ENCODE assay signal across 16 mouse cellular contexts in genomic region chr16:3842989-3843388, GRCm38 (mm10). TPM values are rescaled to one million over a fixed set of nuclear protein-coding genes. Genes with fewer than 3 reads are reported as not detected.
DNase-seq lines count a peak whose midpoint lies in the region; ATAC-seq lines count a peak whose summit lies in the region.
"Had no signal": no experiment of that assay in that cellular context is flagged by ENCODE, and none has a peak within 500 bp of the region (broad histone marks: within the 10 kb centered on the region; RNA-seq: fewer than 3 reads in every experiment).

No protein-coding gene starts in this region.

- no peak for ATAC-seq in cerebellum, adult (ENCODE audit: insufficient number of reproducible peaks, low FRiP score, low TSS enrichment)
- ATAC-seq: forebrain, embryonic 13.5 days had no signal

- intact Hi-C loops in left cerebral cortex, postnatal 4 days (cut with DNase I) = no loop called here
- intact Hi-C loops in left cerebral cortex, postnatal 14 days (cut with DNase I) = no loop called here

- peak; percentile 13 for DNase-seq in left cerebral cortex, postnatal 4 days
- DNase-seq in left cerebral cortex, postnatal 14 days (ENCODE audit: low spot score in 2 of 2) = no peak
- peak; percentile 29 for DNase-seq in Muller cell, postnatal 12 days (ENCODE audit: inconsistent ontology term)
- DNase-seq in brain, adult 2 months (ENCODE audit: low read depth, low spot score) = peak; percentile 14
- peak; percentile 14 for DNase-seq in retina, embryonic 14.5 days (ENCODE audit: low spot score)
- no peak for DNase-seq in gastrocnemius, adult 8-10 months (ENCODE audit: low spot score in 2 of 2)
- DNase-seq: adrenal gland, postnatal 10 days; cerebellum, postnatal 14 days; gastrocnemius, adult 2 months; kidney, adult 11 months; kidney, postnatal 25 days had no signal

RNA-seq across cellular contexts. Expression of gene Zfp174, which starts 4.1 kb away (rescaled TPM):
- 1 to 10 TPM; 5.9 to 6.1 TPM for total RNA-seq in left cerebral cortex, postnatal 4 days (2021)
- 1 to 10 TPM; 4.8 to 4.9 TPM for total RNA-seq in left cerebral cortex, postnatal 14 days (2021)
- 1 to 10 TPM; 1.5 to 2.0 (median 1.7) TPM for total RNA-seq in gastrocnemius, adult 8-10 months (2022)

RNA-seq across cellular contexts. Expression of gene Olfr15, which starts 12.3 kb away (rescaled TPM):
- total RNA-seq in left cerebral cortex, postnatal 4 days (2021) = not detected
- not detected for total RNA-seq in left cerebral cortex, postnatal 14 days (2021)
- total RNA-seq in gastrocnemius, adult 8-10 months (2022) = not detected
- total RNA-seq: adrenal gland, postnatal 10 days; gastrocnemius, adult 2 months; hematopoietic stem cell, adult 5-6 weeks; layer of hippocampus, postnatal 14 days; left cerebral cortex, postnatal 36 days had no signal

RNA-seq across cellular contexts. Expression of gene Naa60, which starts 29.2 kb away (rescaled TPM):
- 10 to 100 TPM; 97.5 to 98.2 TPM for total RNA-seq in left cerebral cortex, postnatal 4 days (2021)
- total RNA-seq in left cerebral cortex, postnatal 14 days (2021) = 100 to 1,000 TPM; 146 to 151 TPM
- total RNA-seq in gastrocnemius, adult 8-10 months (2022) = 10 to 100 TPM; 35.2 to 54.2 (median 42.0) TPM

RNA-seq across cellular contexts. Expression of gene Zfp597, which starts 41.4 kb away (rescaled TPM):
- total RNA-seq in left cerebral cortex, postnatal 4 days (2021) = 10 to 100 TPM; 32.6 to 34.9 TPM
- total RNA-seq in left cerebral cortex, postnatal 14 days (2021) = 10 to 100 TPM; 25.6 to 31.9 TPM
- total RNA-seq in gastrocnemius, adult 8-10 months (2022) = 1 to 10 TPM; 6.5 to 9.3 (median 7.1) TPM

RNA-seq across cellular contexts. Expression of gene Gm20695, which starts 41.5 kb away (rescaled TPM):
- total RNA-seq in left cerebral cortex, postnatal 4 days (2021) = 1 to 10 TPM in 1 of 2 experiments, under 1 TPM in 1; 0.64 to 1.3 TPM
- under 1 TPM; 0.44 to 0.55 TPM for total RNA-seq in left cerebral cortex, postnatal 14 days (2021)
- total RNA-seq in gastrocnemius, adult 8-10 months (2022) = under 1 TPM in 1 of 4 experiments, not detected in 3; 0.65 TPM
- total RNA-seq: hematopoietic stem cell, adult 5-6 weeks had no signal

Comparison
In these comparisons a context has a peak if more than half of its experiments do, and no peak if none do; other contexts are left out.
1. DNase-seq: peak in left cerebral cortex, postnatal 4 days (single experiment), Muller cell, postnatal 12 days (single experiment), brain, adult 2 months (single experiment) and retina, embryonic 14.5 days (single experiment); none in left cerebral cortex, postnatal 14 days (0 of 2) and gastrocnemius, adult 8-10 months (0 of 2).